Mouse (Mus musculus) kidney, adult 2 months (tissue): ENCODE results near the gene Ube2e2.

ENCODE experiments used
- CTCF ChIP-seq: fragments of 200-500 bp; conservative IDR thresholded peaks from 2 replicates; pipeline ENCODE4 v1.5.1; 2011; ENCODE audit warnings: low read depth, mild to moderate bottlenecking, control low read depth, low read length, moderate library complexity, mixed read lengths; ENCODE audit not compliant: insufficient read depth, insufficient read length
- POLR2A ChIP-seq: fragments of 200-500 bp; IDR thresholded peaks from one replicate; pipeline ENCODE4 v1.6.1; 2011; ENCODE audit warnings: low read depth, low read length, control low read depth

- no peak for TF ChIP-seq POLR2A
- no peak for TF ChIP-seq CTCF
These were observed 292.1 kb downstream of the Ube2e2 start for GRCm38 (mm10) chr14:18601927-18602326.
